Mouse (Mus musculus): ENCODE measurements around the gene Rfc1.

GRCm38 (mm10) chr5:65322165-65322564 lies 13.3 kb downstream of the Rfc1 start:
- TF ChIP-seq CTCF (IDR thresholded peaks at IDR 0.05 in 2 of 3, conservative IDR thresholded peaks at IDR 0.05 in 1 of 3; ENCODE audit: control insufficient read depth in 1 of 3, insufficient read depth in 1 of 3, low read depth in 2 of 3, low read length in 3 of 3, poor library complexity in 1 of 3, severe bottlenecking in 1 of 3) (no peak), EP300 (IDR thresholded peaks at IDR 0.05; ENCODE audit: low read depth in 1 of 2, low read length in 2 of 2) (no peak), NELFE (IDR thresholded peaks at IDR 0.05; ENCODE audit: low read depth, low read length) (no peak), ZMIZ1 (IDR thresholded peaks at IDR 0.05; ENCODE audit: low read depth, low read length) (no peak), USF1 (IDR thresholded peaks at IDR 0.05; ENCODE audit: low read depth, low read length) (no peak), MAFK (IDR thresholded peaks at IDR 0.05; ENCODE audit: borderline replicate concordance, low read depth, low read length) (no peak), POLR2AphosphoS2 (IDR thresholded peaks at IDR 0.05; ENCODE audit: low read length) (no peak), MAZ (IDR thresholded peaks at IDR 0.05; ENCODE audit: low read depth, low read length) (no peak)
